Mouse (Mus musculus): ENCODE results near the gene Cops7a.
A peak's percentile ranks its signal among the peaks of the same experiment; 100 is the strongest.

The Cops7a gene

GRCm38 (mm10) chr6:124917518-124918330 lies 47.6 kb downstream of the Cops7a start:
- DNase-seq, result peak; percentile 88 to 95

GRCm38 (mm10) chr6:124916695-124917517 lies 48.4 kb downstream of the Cops7a start:
- peak; percentile 94 to 97 for DNase-seq

DNA sequence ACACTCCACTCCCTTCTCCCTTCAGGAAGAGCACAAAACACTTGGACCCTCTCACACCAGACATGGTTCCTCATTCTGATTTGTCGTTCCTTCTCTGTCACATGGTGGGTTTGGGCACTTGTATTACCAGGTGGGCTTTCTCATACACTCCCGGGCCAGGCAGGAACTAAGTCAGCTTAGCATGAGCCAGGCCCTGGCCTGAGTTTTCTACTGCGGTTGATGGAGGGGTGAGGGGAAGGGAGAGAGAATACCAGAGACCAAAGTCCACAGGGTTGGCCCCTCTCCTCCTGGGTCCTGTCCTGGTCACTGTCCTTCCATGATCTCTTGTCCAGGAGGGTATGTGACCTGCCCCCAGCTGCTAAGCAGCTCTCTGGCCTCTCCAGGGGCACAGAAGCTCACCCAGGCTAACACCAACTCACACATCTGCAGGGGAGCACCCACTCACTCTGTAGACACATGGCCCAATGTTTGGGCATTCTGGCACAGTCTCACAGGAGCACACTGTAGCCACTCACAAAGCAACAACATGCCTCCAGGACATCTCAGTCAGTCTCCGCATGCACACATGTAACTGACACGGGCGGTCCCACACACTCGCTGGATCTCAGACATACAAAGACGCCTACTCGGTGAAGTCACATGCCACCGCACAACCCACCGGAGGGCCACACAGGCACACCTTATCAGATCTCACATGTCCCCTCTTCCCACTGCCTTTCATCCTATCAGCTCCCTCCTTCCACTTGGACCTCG lies 49.2 kb downstream of the Cops7a start:
- DNase-seq, result no peak

- DNase-seq, result no peak
These were observed 50.0 kb downstream of the Cops7a start for GRCm38 (mm10) chr6:124915160-124915941.

DNA sequence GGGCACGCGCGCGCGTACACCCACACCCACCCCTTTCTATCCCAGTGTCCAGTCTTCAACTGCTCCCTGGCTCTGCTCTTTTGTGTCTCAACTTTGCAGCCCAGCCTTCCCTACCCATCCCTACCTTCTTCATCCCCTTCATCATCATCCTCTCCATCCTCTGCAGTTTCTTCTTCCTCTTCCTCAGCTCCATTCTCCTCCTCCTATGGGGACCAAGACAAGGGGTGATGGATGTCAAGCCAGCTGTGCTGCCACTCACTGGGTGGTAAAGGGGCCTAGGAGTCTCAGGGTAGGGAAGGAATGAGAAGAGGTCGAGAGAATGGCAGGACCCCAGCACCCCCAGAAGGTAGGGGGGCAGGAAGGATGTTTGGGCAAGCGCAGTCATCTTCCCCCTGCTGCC lies 50.8 kb downstream of the Cops7a start:
- DNase-seq, result no peak

GRCm38 (mm10) chr6:124913721-124914285 lies 51.5 kb downstream of the Cops7a start:
- DNase-seq, result no peak

GRCm38 (mm10) chr6:124913214-124913613 lies 52.1 kb downstream of the Cops7a start:
- no peak for DNase-seq

DNA sequence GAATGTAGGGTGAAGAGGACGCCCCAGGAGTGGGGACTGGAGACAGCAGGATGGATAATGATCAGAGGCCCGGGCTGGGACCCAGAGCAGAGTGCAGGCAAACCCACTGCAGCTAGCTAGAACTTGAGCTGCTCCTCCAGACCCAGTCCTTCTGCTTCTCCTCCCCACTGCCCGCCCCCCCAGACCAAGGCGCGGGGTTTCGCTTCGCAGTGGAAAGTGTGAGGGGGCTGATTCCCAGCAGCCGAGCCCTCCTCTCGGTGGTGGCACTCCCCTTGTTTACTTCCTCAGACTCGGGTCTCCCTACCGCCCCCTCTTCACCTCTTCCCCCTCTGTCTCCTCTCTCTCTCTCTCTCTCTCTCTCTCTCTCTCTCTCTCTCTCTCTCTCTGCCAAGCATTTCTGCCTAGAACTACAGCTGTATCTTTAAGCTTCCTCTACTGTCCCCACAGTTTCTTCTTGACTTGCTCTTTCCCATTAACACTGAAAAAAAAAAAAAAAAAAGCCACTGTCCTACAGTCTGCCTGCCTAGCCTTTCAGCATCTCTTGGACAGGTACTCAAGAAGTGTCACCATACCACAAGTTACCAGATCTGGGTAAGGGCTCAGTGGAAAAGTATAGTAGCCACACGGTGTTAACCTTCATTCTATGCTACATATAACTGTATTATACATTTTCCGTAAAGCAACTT lies 53.7 kb downstream of the Cops7a start, which contains the start of gene Lag3:
Gene Lag3 (minus strand): TSS at position 173 of the 686 bp plus-strand sequence.
- no peak for DNase-seq

GRCm38 (mm10) chr6:124910032-124910431 lies 55.3 kb downstream of the Cops7a start:
- no peak for DNase-seq
